Mouse (Mus musculus) embryonic fibroblast, embryonic 13.5 days (primary cell): Measurements from ENCODE around the gene Prickle4. TPM values are rescaled to one million over a fixed set of nuclear protein-coding genes. Genes with fewer than 3 reads are reported as not detected.
A peak's percentile ranks its signal among the peaks of the same experiment; 100 is the strongest.
"Not testable (repeated sequence)": the region's sequence is repeated elsewhere in the genome, so short reads cannot be mapped to it uniquely, and the experiment has no call there.

Experiments used
- H3K27ac ChIP-seq: 2 replicates; pipeline ENCODE4 v1.5.1; 2012; ENCODE audit warnings: low read length, control low read depth, inconsistent platforms; ENCODE audit not compliant: insufficient read depth
- H3K4me1 ChIP-seq: 2 replicates; pipeline ENCODE4 v1.6.1; 2011; ENCODE audit warnings: low read length; ENCODE audit not compliant: control insufficient read depth, insufficient read depth
- H3K4me3 ChIP-seq: 2 replicates; pipeline ENCODE4 v1.5.1; 2011; ENCODE audit warnings: mild to moderate bottlenecking, control low read depth, low read length; ENCODE audit not compliant: insufficient read depth
- CTCF ChIP-seq: IDR thresholded peaks from 2 replicates; pipeline ENCODE4 v1.5.1; 2011; ENCODE audit warnings: mild to moderate bottlenecking, control low read depth, low read length, moderate library complexity, borderline replicate concordance; ENCODE audit not compliant: insufficient read depth
- POLR2A ChIP-seq: IDR thresholded peaks from 2 replicates; pipeline ENCODE4 v1.6.1; 2011; ENCODE audit warnings: low read depth, mild to moderate bottlenecking, control low read depth, low read length, moderate library complexity
- polyA plus RNA-seq: library from polyadenylated mRNA; stranded (reverse); fragments of >200 nt; gene quantifications from 2 replicates; pipeline ENCODE4 v1.2.4, GENCODE M21; 2011; ENCODE audit warnings: low read depth; ENCODE audit not compliant: missing spikeins, insufficient read length

The Prickle4 gene
- polyA plus RNA-seq, 1 experiment, result not detected

- TF ChIP-seq POLR2A, result no peak
- TF ChIP-seq CTCF, result no peak
- H3K27ac ChIP-seq, result no peak overlapping the region
- peak overlapping the region; percentile 18 for H3K4me3 ChIP-seq
- peaks cover 3% of the 10 kb centered on the region; the same call in 1 of the 2 replicates for H3K4me1 ChIP-seq
Observed at GRCm38 (mm10) chr17:47671988-47672310, 22.6 kb downstream of the Prickle4 start.

- H3K27ac ChIP-seq, result no peak overlapping the region
- H3K4me3 ChIP-seq, result no peak overlapping the region
- H3K4me1 ChIP-seq, result peaks cover 3% of the 10 kb centered on the region; the same call in 1 of the 2 replicates
- no peak for TF ChIP-seq CTCF
- TF ChIP-seq POLR2A, result no peak
Observed at GRCm38 (mm10) chr17:47669166-47669565, 25.4 kb downstream of the Prickle4 start.

- Histone ChIP-seq H3K4me3 (no peak overlapping the region), H3K4me1 (no peaks in the 10 kb centered on the region), H3K27ac (no peak overlapping the region)
- TF ChIP-seq POLR2A (no peak), CTCF (no peak)
Observed at GRCm38 (mm10) chr17:47664474-47664873, 30.1 kb downstream of the Prickle4 start.

- TF ChIP-seq POLR2A, result no peak
- no peak for TF ChIP-seq CTCF
- Histone ChIP-seq H3K4me1 (no peaks in the 10 kb centered on the region), H3K27ac (no peak overlapping the region)
Observed at GRCm38 (mm10) chr17:47663009-47663713, 31.4 kb downstream of the Prickle4 start.

DNA sequence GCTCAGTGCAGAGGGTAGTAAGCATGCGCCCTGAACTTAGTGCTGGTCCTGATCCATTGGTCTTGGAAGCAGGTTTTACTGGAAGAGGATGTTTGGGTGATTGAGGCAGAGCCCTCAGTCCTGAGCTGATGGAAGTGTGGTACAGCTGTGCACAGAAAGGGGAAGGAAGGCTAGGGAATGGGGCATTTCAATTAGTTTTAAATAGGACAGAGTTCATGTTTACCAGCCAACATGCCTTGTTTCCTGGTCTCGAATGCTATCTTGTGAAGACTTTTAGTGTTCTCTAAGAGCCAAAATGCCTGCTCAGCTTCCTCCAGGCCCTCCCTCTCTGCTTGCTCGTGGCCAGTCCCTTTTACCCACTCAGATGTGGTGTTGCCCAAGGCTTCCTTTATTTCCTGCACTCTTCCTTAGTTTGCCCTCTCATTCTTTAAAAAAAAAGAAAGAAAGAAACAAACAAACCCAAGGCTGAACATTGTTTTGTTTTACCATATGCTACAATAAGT is 35.7 kb downstream of the Prickle4 start:
- H3K4me3 ChIP-seq, result no peak overlapping the region

More at GRCm38 (mm10) chr17:47663009-47663713, 31.4 kb downstream of the Prickle4 start:
- no peak overlapping the region for H3K4me3 ChIP-seq

GRCm38 (mm10) chr17:47657901-47658300 is 36.6 kb downstream of the Prickle4 start:
- H3K4me3 ChIP-seq, result no peak overlapping the region
- H3K4me1 ChIP-seq, result no peaks in the 10 kb centered on the region
- TF ChIP-seq CTCF (no peak), POLR2A (no peak)
- H3K27ac ChIP-seq, result no peak overlapping the region

More for the DNA sequence above, 35.7 kb downstream of the Prickle4 start:
- TF ChIP-seq POLR2A, result no peak
- TF ChIP-seq CTCF, result no peak
- H3K4me1 ChIP-seq, result no peaks in the 10 kb centered on the region
- H3K27ac ChIP-seq, result no peak overlapping the region

DNA sequence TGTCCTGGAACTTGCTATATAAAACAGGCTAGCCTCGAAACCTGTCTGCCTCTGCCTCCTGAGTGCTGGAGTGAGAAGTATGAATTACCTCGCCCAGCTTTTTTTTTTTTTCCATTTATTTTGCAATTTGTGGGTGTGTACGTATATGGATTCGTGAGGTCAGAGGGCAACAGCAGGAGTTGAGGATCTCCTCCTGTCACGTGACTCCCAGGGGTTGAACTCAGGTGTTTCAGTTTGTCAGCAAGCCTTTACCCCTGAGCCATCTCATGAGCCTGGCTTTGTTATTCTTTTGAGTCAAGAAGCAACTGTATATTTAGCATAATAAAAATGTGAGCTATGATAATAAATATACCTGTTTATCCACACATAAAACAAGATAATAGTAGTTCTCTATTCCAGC is 38.8 kb downstream of the Prickle4 start:
- Histone ChIP-seq H3K4me1 (no peaks in the 10 kb centered on the region), H3K4me3 (no peak overlapping the region), H3K27ac (no peak overlapping the region)
- TF ChIP-seq CTCF (no peak), POLR2A (no peak)

GRCm38 (mm10) chr17:47654346-47654745 is 40.2 kb downstream of the Prickle4 start:
- not testable (repeated sequence) for H3K27ac ChIP-seq, H3K4me1 ChIP-seq, H3K4me3 ChIP-seq

- H3K4me3 ChIP-seq, result no peak overlapping the region
- no peak for TF ChIP-seq CTCF
- no peak for TF ChIP-seq POLR2A
- peaks cover 15% of the 10 kb centered on the region for H3K4me1 ChIP-seq
- H3K27ac ChIP-seq, result no peak overlapping the region
Observed at GRCm38 (mm10) chr17:47651953-47652352, 42.6 kb downstream of the Prickle4 start.

DNA sequence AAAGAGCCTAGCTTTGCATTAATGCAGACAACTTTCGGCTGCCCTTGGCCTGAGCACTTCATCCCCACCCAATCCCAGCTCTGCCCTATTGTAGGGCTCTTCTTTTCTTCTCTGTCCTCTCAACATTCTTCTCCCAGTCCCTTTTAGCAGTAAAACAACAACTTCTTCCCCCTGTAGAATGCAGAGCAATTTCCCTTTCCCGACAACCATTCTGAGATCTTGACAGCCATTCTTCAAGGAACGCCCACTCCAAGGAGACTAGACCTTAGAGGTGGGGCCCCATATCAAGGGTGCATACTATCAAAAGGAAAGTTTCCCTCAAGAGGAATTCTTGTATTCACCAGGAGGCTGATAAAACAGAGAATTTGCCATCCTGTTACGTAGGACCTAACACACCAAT is 45.6 kb downstream of the Prickle4 start:
- peaks cover 18% of the 10 kb centered on the region for H3K4me1 ChIP-seq
- H3K4me3 ChIP-seq, result no peak overlapping the region
- TF ChIP-seq POLR2A (no peak), CTCF (no peak)
- peak overlapping the region; percentile 34; the same call in 1 of the 2 replicates for H3K27ac ChIP-seq

GRCm38 (mm10) chr17:47646683-47647082 is 47.9 kb downstream of the Prickle4 start:
- peak overlapping the region; percentile 45; the same call in 1 of the 2 replicates for H3K27ac ChIP-seq
- H3K4me1 ChIP-seq, result peaks cover 18% of the 10 kb centered on the region

More at GRCm38 (mm10) chr17:47646683-47647082, 47.9 kb downstream of the Prickle4 start:
- no peak overlapping the region for H3K4me3 ChIP-seq
- TF ChIP-seq POLR2A, result no peak
- TF ChIP-seq CTCF, result 0 out of 2 replicates have a peak, but pooled peaks have one; percentile 0
